Mouse (Mus musculus) liver, adult 2 months (tissue): Measurements from ENCODE around the gene Asl.

Experiments
- CTCF ChIP-seq: fragments of 200-500 bp; IDR thresholded peaks from 2 replicates; pipeline ENCODE4 v1.5.1; 2011; ENCODE audit warnings: low read depth, low read length, control low read depth
- POLR2A ChIP-seq: fragments of 200-500 bp; IDR thresholded peaks from 2 replicates; pipeline ENCODE4 v1.6.1; 2011; ENCODE audit warnings: low read length, control low read depth; ENCODE audit not compliant: insufficient read depth; ENCODE audit errors: extremely low read depth

GRCm38 (mm10) chr5:130001356-130001987, 27.6 kb downstream of the Asl start:
- TF ChIP-seq CTCF: no peak
- TF ChIP-seq POLR2A: no peak
